Comparison of ENCODE assay signal across 7 mouse cellular contexts in the genomic region with DNA sequence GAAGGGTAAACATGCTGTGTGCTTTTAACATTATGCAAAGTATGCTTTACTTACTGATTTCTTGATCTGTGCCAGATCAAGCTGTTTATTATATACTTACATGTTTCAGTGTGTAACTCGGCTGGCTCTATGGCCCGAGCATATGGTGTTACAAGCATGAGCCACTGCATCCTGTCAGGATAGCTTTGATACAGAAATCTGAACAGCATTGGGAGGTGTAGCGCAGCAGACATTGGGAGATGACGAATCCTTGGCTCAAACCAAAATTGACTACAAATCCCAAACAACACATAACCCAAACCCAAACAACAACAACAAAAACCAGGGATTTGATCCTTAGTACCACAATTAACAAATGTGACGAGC. TPM values are rescaled to one million over a fixed set of nuclear protein-coding genes. Genes with fewer than 3 reads are reported as not detected.
DNase-seq lines count a peak whose midpoint lies in the region; ATAC-seq and TF ChIP-seq lines count a peak whose summit lies in the region.

No protein-coding gene starts in this region.

- H3K4me1 ChIP-seq in lung, postnatal 0 days (ENCODE audit: insufficient read depth, low read depth, low read length), result peaks cover 3% of the 10 kb centered on the region; the same call in 1 of the 2 replicates
- peaks cover 7% of the 10 kb centered on the region; the same call in 1 of the 2 replicates for H3K4me1 ChIP-seq in forebrain, embryonic 11.5 days (replicated peaks; ENCODE audit: control insufficient read depth, insufficient read depth, low read length)
- peaks cover 10% of the 10 kb centered on the region for H3K4me1 ChIP-seq in limb, embryonic 14.5 days (ENCODE audit: control insufficient read depth, insufficient read depth, low read length)
- no peaks in the 10 kb centered on the region for H3K4me1 ChIP-seq in stomach, embryonic 14.5 days (ENCODE audit: control insufficient read depth, insufficient read depth, low read length)

- H3K27ac ChIP-seq in lung, postnatal 0 days (ENCODE audit: low read length), result peak overlapping the region; percentile 84
- no peak overlapping the region for H3K27ac ChIP-seq in forebrain, embryonic 11.5 days (ENCODE audit: low read depth, low read length)
- H3K27ac ChIP-seq in limb, embryonic 14.5 days (replicated peaks; ENCODE audit: low read depth, low read length), result peak overlapping the region; percentile 84
- peak overlapping the region; percentile 75 for H3K27ac ChIP-seq in stomach, embryonic 14.5 days (ENCODE audit: low read length)

- H3K9ac ChIP-seq in lung, postnatal 0 days (replicated peaks; ENCODE audit: low read depth), result peak overlapping the region; percentile 71
- peak overlapping the region; percentile 82 for H3K9ac ChIP-seq in forebrain, embryonic 11.5 days (ENCODE audit: low read length)
- H3K9ac ChIP-seq in limb, embryonic 14.5 days (ENCODE audit: low read depth, low read length, severe bottlenecking), result peak overlapping the region; percentile 83
- peak overlapping the region; percentile 63; the same call in 1 of the 2 replicates for H3K9ac ChIP-seq in stomach, embryonic 14.5 days (replicated peaks; ENCODE audit: low read depth, low read length)

- peak overlapping the region; percentile 82 for H3K4me3 ChIP-seq in lung, postnatal 0 days (ENCODE audit: low read depth, low read length)
- peak overlapping the region; percentile 88 for H3K4me3 ChIP-seq in forebrain, embryonic 11.5 days (ENCODE audit: low read depth, low read length)
- peak overlapping the region; percentile 92 for H3K4me3 ChIP-seq in limb, embryonic 14.5 days (replicated peaks; ENCODE audit: low read length)
- peak overlapping the region; percentile 71 for H3K4me3 ChIP-seq in stomach, embryonic 14.5 days (ENCODE audit: low read depth, low read length)

- TF ChIP-seq CTCF in lung, postnatal 0 days (IDR thresholded peaks at IDR 0.05), result no peak

- TF ChIP-seq POLR2A in limb, embryonic 14.5 days (IDR thresholded peaks at IDR 0.05; ENCODE audit: borderline replicate concordance, extremely low read depth, insufficient read depth, insufficient read length), result no peak

- no peak for TF ChIP-seq EP300 in lung, postnatal 0 days (IDR thresholded peaks at IDR 0.05)

- peak; percentile 20; the same call in 1 of the 2 replicates for ATAC-seq in lung, postnatal 0 days
- ATAC-seq in forebrain, embryonic 11.5 days (replicated peaks; ENCODE audit: low FRiP score), result peak; percentile 40; the same call in 1 of the 2 replicates
- peak; percentile 20; the same call in 1 of the 2 replicates for ATAC-seq in limb, embryonic 14.5 days (ENCODE audit: low FRiP score, low read depth)
- no peak for ATAC-seq in stomach, embryonic 14.5 days (ENCODE audit: insufficient number of reproducible peaks, insufficient read depth, low FRiP score, low read depth)

- H3K27me3 ChIP-seq in lung, postnatal 0 days (replicated peaks; ENCODE audit: insufficient read depth, low read length), result no peaks in the 10 kb centered on the region
- H3K27me3 ChIP-seq in forebrain, embryonic 11.5 days (ENCODE audit: control insufficient read depth, insufficient read depth, low read length), result no peaks in the 10 kb centered on the region
- no peaks in the 10 kb centered on the region for H3K27me3 ChIP-seq in limb, embryonic 14.5 days (ENCODE audit: control insufficient read depth, insufficient read depth, low read length)
- H3K27me3 ChIP-seq in stomach, embryonic 14.5 days (ENCODE audit: control insufficient read depth, insufficient read depth, low read length), result no peaks in the 10 kb centered on the region

- peak overlapping the region; percentile 95 for H3K4me2 ChIP-seq in lung, postnatal 0 days (replicated peaks; ENCODE audit: low read depth, low read length)
- H3K4me2 ChIP-seq in forebrain, embryonic 11.5 days (ENCODE audit: low read depth, low read length, severe bottlenecking), result peak overlapping the region; percentile 70
- H3K4me2 ChIP-seq in limb, embryonic 14.5 days (replicated peaks; ENCODE audit: low read depth, low read length, severe bottlenecking), result peak overlapping the region; percentile 58
- H3K4me2 ChIP-seq in stomach, embryonic 14.5 days (replicated peaks; ENCODE audit: low read depth, low read length), result peak overlapping the region; percentile 64

- WGBS in lung, postnatal 0 days, result 5% methylated on average over 5 of the region's 5 CpGs
- 13% methylated on average over 5 of the region's 5 CpGs for WGBS in forebrain, embryonic 11.5 days
- WGBS in limb, embryonic 14.5 days, result 5% methylated on average over 5 of the region's 5 CpGs
- 5% methylated on average over 5 of the region's 5 CpGs for WGBS in stomach, embryonic 14.5 days

- no peak for DNase-seq in lung, postnatal 0 days (ENCODE audit: low spot score)
- DNase-seq in lung, postnatal 36 days, result no peak
- DNase-seq in forebrain, embryonic 11.5 days (ENCODE audit: low spot score), result no peak
- no peak for DNase-seq in limb, embryonic 14.5 days (ENCODE audit: low spot score)
- DNase-seq in spleen, postnatal 10 days (ENCODE audit: low spot score in 2 of 2), result no peak
- DNase-seq in gastrocnemius, postnatal 4 days (ENCODE audit: low spot score in 2 of 2), result no peak

- H3K36me3 ChIP-seq in lung, postnatal 0 days (ENCODE audit: insufficient read depth, low read length), result 0 out of 2 replicates have a peak, but pooled peaks cover 15% of the 10 kb centered on the region
- H3K36me3 ChIP-seq in forebrain, embryonic 11.5 days (ENCODE audit: control insufficient read depth, insufficient read depth, low read length), result peaks cover 6% of the 10 kb centered on the region
- peaks cover 23% of the 10 kb centered on the region for H3K36me3 ChIP-seq in limb, embryonic 14.5 days (ENCODE audit: control insufficient read depth, insufficient read depth, low read length)
- H3K36me3 ChIP-seq in stomach, embryonic 14.5 days (ENCODE audit: control insufficient read depth, insufficient read depth, low read length), result peaks cover 22% of the 10 kb centered on the region

- H3K9me3 ChIP-seq in lung, postnatal 0 days (ENCODE audit: low read length), result no peaks in the 10 kb centered on the region
- no peaks in the 10 kb centered on the region for H3K9me3 ChIP-seq in forebrain, embryonic 11.5 days (ENCODE audit: control insufficient read depth, low read length)
- no peaks in the 10 kb centered on the region for H3K9me3 ChIP-seq in limb, embryonic 14.5 days (ENCODE audit: control insufficient read depth, low read length)
- H3K9me3 ChIP-seq in stomach, embryonic 14.5 days (ENCODE audit: control insufficient read depth, low read depth, low read length), result no peaks in the 10 kb centered on the region

RNA-seq across cellular contexts. Expression of gene 2310039H08Rik, which starts 0.4 kb away (rescaled TPM):
- polyA plus RNA-seq in lung, postnatal 0 days (2015; fragmentation: Nextera tagmentation; extraction: Ambion mirVana), result 73.9 and 80.1 TPM in 2 replicates
- polyA plus RNA-seq in forebrain, embryonic 11.5 days (2014; fragmentation: Nextera tagmentation; extraction: Ambion mirVana), result 53.7 and 57.5 TPM in 2 replicates
- polyA plus RNA-seq in limb, embryonic 14.5 days (2012; rRNA removed), result 85.4 and 110 TPM in 2 replicates
- 82.7 and 106 TPM in 2 replicates for polyA plus RNA-seq in limb, embryonic 14.5 days (2014; fragmentation: Nextera tagmentation; extraction: Ambion mirVana)
- 79.1 and 84.9 TPM in 2 replicates for polyA plus RNA-seq in stomach, embryonic 14.5 days (2014; fragmentation: Nextera tagmentation; extraction: Ambion mirVana)
- total RNA-seq in gastrocnemius, postnatal 4 days (2021), result 10 to 100 TPM; 34.7 to 43.2 TPM

RNA-seq across cellular contexts. Expression of gene Ptcra, which starts 8.5 kb away (rescaled TPM):
- polyA plus RNA-seq in lung, postnatal 0 days (2015; fragmentation: Nextera tagmentation; extraction: Ambion mirVana), result 0.14 TPM in 1 of 2 replicates, not detected in the other
- 0.35 and 0.44 TPM in 2 replicates for polyA plus RNA-seq in forebrain, embryonic 11.5 days (2014; fragmentation: Nextera tagmentation; extraction: Ambion mirVana)
- 0.20 and 0.30 TPM in 2 replicates for polyA plus RNA-seq in limb, embryonic 14.5 days (2012; rRNA removed)
- polyA plus RNA-seq in limb, embryonic 14.5 days (2014; fragmentation: Nextera tagmentation; extraction: Ambion mirVana), result 0.19 and 0.57 TPM in 2 replicates
- 0.59 and 0.77 TPM in 2 replicates for polyA plus RNA-seq in stomach, embryonic 14.5 days (2014; fragmentation: Nextera tagmentation; extraction: Ambion mirVana)
- total RNA-seq in gastrocnemius, postnatal 4 days (2021), result not detected

RNA-seq across cellular contexts. Expression of gene Rpl7l1, which starts 10.5 kb away (rescaled TPM):
- polyA plus RNA-seq in lung, postnatal 0 days (2015; fragmentation: Nextera tagmentation; extraction: Ambion mirVana), result 83.2 and 83.7 TPM in 2 replicates
- polyA plus RNA-seq in forebrain, embryonic 11.5 days (2014; fragmentation: Nextera tagmentation; extraction: Ambion mirVana), result 178 and 189 TPM in 2 replicates
- 69.8 and 101 TPM in 2 replicates for polyA plus RNA-seq in limb, embryonic 14.5 days (2012; rRNA removed)
- polyA plus RNA-seq in limb, embryonic 14.5 days (2014; fragmentation: Nextera tagmentation; extraction: Ambion mirVana), result 126 and 131 TPM in 2 replicates
- 139 and 149 TPM in 2 replicates for polyA plus RNA-seq in stomach, embryonic 14.5 days (2014; fragmentation: Nextera tagmentation; extraction: Ambion mirVana)
- 10 to 100 TPM; 71.1 to 76.2 TPM for total RNA-seq in gastrocnemius, postnatal 4 days (2021)

RNA-seq across cellular contexts. Expression of gene Cnpy3, which starts 20.0 kb away (rescaled TPM):
- polyA plus RNA-seq in lung, postnatal 0 days (2015; fragmentation: Nextera tagmentation; extraction: Ambion mirVana), result 44.1 and 47.0 TPM in 2 replicates
- polyA plus RNA-seq in forebrain, embryonic 11.5 days (2014; fragmentation: Nextera tagmentation; extraction: Ambion mirVana), result 61.2 and 61.8 TPM in 2 replicates
- 67.3 and 68.2 TPM in 2 replicates for polyA plus RNA-seq in limb, embryonic 14.5 days (2012; rRNA removed)
- 64.0 and 69.3 TPM in 2 replicates for polyA plus RNA-seq in limb, embryonic 14.5 days (2014; fragmentation: Nextera tagmentation; extraction: Ambion mirVana)
- polyA plus RNA-seq in stomach, embryonic 14.5 days (2014; fragmentation: Nextera tagmentation; extraction: Ambion mirVana), result 68.3 and 68.4 TPM in 2 replicates
- 10 to 100 TPM; 26.4 to 27.8 TPM for total RNA-seq in gastrocnemius, postnatal 4 days (2021)

RNA-seq across cellular contexts. Expression of gene Gnmt, which starts 43.1 kb away (rescaled TPM):
- 13.0 and 14.9 TPM in 2 replicates for polyA plus RNA-seq in lung, postnatal 0 days (2015; fragmentation: Nextera tagmentation; extraction: Ambion mirVana)
- 0.36 and 0.80 TPM in 2 replicates for polyA plus RNA-seq in forebrain, embryonic 11.5 days (2014; fragmentation: Nextera tagmentation; extraction: Ambion mirVana)
- polyA plus RNA-seq in limb, embryonic 14.5 days (2012; rRNA removed), result 0.77 and 1.1 TPM in 2 replicates
- polyA plus RNA-seq in limb, embryonic 14.5 days (2014; fragmentation: Nextera tagmentation; extraction: Ambion mirVana), result 0.46 and 0.78 TPM in 2 replicates
- polyA plus RNA-seq in stomach, embryonic 14.5 days (2014; fragmentation: Nextera tagmentation; extraction: Ambion mirVana), result 0.33 and 0.67 TPM in 2 replicates
- total RNA-seq in gastrocnemius, postnatal 4 days (2021), result under 1 TPM; 0.44 to 0.52 TPM
